Mouse (Mus musculus) testis, adult 2 months (tissue): Measurements from ENCODE around the gene C3ar1.

Experiments
- CTCF ChIP-seq: fragments of 200-500 bp; IDR thresholded peaks from 2 replicates; pipeline ENCODE4 v1.5.1; 2012; ENCODE audit warnings: low read depth, mild to moderate bottlenecking, inconsistent platforms, low read length, moderate library complexity; ENCODE audit not compliant: control insufficient read depth, insufficient read depth, insufficient replicate concordance
- POLR2A ChIP-seq: fragments of 200-500 bp; IDR thresholded peaks from 2 replicates; pipeline ENCODE4 v1.6.1; 2012; ENCODE audit warnings: low read depth, mild to moderate bottlenecking, inconsistent platforms, low read length, moderate library complexity; ENCODE audit not compliant: control insufficient read depth

- no peak for TF ChIP-seq CTCF
- TF ChIP-seq POLR2A, result no peak
These were observed 12.0 kb upstream of the C3ar1 start for GRCm38 (mm10) chr6:122867914-122868313.
